Mouse (Mus musculus): Measurements from ENCODE around the gene Tgfa. TPM values are rescaled to one million over a fixed set of nuclear protein-coding genes. Genes with fewer than 3 reads are reported as not detected.

Gene Tgfa
- polyA plus RNA-seq, 1 experiment: 3.2 TPM

- no peaks in the 10 kb centered on the region for H3K27me3 ChIP-seq (replicated peaks; ENCODE audit: control insufficient read depth, insufficient read depth, low read length)
- H3K36me3 ChIP-seq (ENCODE audit: control insufficient read depth, insufficient read depth, low read length): no peaks in the 10 kb centered on the region
- no peak overlapping the region for H3K4me3 ChIP-seq (ENCODE audit: insufficient read depth, low read depth, low read length)
- H3K4me1 ChIP-seq (ENCODE audit: control insufficient read depth, insufficient read depth, low read length): no peaks in the 10 kb centered on the region; the same call in 1 of the 2 replicates
- DNase-seq: peak; percentile 47
- no peak overlapping the region for H3K27ac ChIP-seq (ENCODE audit: insufficient read depth, low read depth, low read length)
- WGBS: 36% methylated on average over 5 of the region's 5 CpGs
- TF ChIP-seq CTCF (conservative IDR thresholded peaks at IDR 0.05; ENCODE audit: insufficient read depth, insufficient read length, low read depth, low read length) (no peak), POLR2A (IDR thresholded peaks at IDR 0.05; ENCODE audit: low read depth, low read length) (no peak)
Observed at GRCm38 (mm10) chr6:86176236-86176635, 18.8 kb upstream of the Tgfa start.

- no peaks in the 10 kb centered on the region; the same call in 1 of the 2 replicates for H3K4me1 ChIP-seq (ENCODE audit: control insufficient read depth, insufficient read depth, low read length)
- H3K27me3 ChIP-seq (replicated peaks; ENCODE audit: control insufficient read depth, insufficient read depth, low read length): no peaks in the 10 kb centered on the region
- TF ChIP-seq POLR2A (IDR thresholded peaks at IDR 0.05; ENCODE audit: low read depth, low read length): no peak
- no peak for TF ChIP-seq CTCF (conservative IDR thresholded peaks at IDR 0.05; ENCODE audit: insufficient read depth, insufficient read length, low read depth, low read length)
- 36% methylated on average over 6 of the region's 6 CpGs for WGBS
- H3K4me3 ChIP-seq (ENCODE audit: insufficient read depth, low read depth, low read length): no peak overlapping the region
- no peak for DNase-seq
- H3K27ac ChIP-seq (ENCODE audit: insufficient read depth, low read depth, low read length): no peak overlapping the region
- H3K36me3 ChIP-seq (ENCODE audit: control insufficient read depth, insufficient read depth, low read length): no peaks in the 10 kb centered on the region
Observed at GRCm38 (mm10) chr6:86176721-86177120, 18.3 kb upstream of the Tgfa start.

DNA sequence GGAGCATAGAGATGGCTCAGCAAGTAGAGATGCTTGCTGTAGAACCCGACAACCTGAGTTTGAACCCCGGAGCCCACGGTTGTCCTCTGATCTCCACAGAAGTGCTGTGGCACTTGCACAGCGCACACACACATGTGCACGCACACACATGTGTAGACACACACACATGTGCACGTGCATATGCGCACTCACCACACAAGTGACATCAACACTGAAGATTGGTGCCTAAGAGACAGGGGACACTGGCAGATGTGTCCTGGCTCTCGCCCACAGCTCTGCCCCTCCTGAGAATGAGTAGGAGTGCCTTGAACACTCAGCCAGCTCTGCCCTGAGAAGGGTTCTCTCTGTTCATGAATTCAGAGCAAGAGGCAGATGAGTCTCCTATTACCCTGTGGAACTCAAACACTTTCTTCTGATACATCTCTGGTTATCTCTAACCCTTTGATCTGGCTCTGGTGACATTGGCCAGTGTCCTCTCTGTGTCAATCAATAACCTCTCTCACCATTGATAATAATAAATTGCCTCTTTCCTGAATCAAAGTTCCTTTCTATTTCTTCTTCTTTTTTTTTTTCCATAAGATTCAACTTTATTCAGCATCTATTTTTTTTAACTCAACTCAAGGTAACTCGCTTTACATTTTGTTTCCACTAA, 17.6 kb upstream of the Tgfa start:
- H3K27me3 ChIP-seq (replicated peaks; ENCODE audit: control insufficient read depth, insufficient read depth, low read length): no peaks in the 10 kb centered on the region
- no peak for TF ChIP-seq POLR2A (IDR thresholded peaks at IDR 0.05; ENCODE audit: low read depth, low read length)
- TF ChIP-seq CTCF (conservative IDR thresholded peaks at IDR 0.05; ENCODE audit: insufficient read depth, insufficient read length, low read depth, low read length): no peak
- no peak overlapping the region for H3K27ac ChIP-seq (ENCODE audit: insufficient read depth, low read depth, low read length)
- H3K36me3 ChIP-seq (ENCODE audit: control insufficient read depth, insufficient read depth, low read length): no peaks in the 10 kb centered on the region
- no peak overlapping the region for H3K4me3 ChIP-seq (ENCODE audit: insufficient read depth, low read depth, low read length)
- no peak for DNase-seq
- H3K4me1 ChIP-seq (ENCODE audit: control insufficient read depth, insufficient read depth, low read length): no peaks in the 10 kb centered on the region; the same call in 1 of the 2 replicates
- WGBS: 93% methylated on average over 9 of the region's 9 CpGs

- H3K4me3 ChIP-seq (ENCODE audit: insufficient read depth, low read depth, low read length): no peak overlapping the region
- no peak overlapping the region for H3K27ac ChIP-seq (ENCODE audit: insufficient read depth, low read depth, low read length)
- H3K27me3 ChIP-seq (replicated peaks; ENCODE audit: control insufficient read depth, insufficient read depth, low read length): no peaks in the 10 kb centered on the region
- no peaks in the 10 kb centered on the region for H3K36me3 ChIP-seq (ENCODE audit: control insufficient read depth, insufficient read depth, low read length)
- WGBS: 11% methylated on average over 2 of the region's 2 CpGs
- DNase-seq: no peak
- H3K4me1 ChIP-seq (ENCODE audit: control insufficient read depth, insufficient read depth, low read length): no peaks in the 10 kb centered on the region; the same call in 1 of the 2 replicates
- TF ChIP-seq CTCF (conservative IDR thresholded peaks at IDR 0.05; ENCODE audit: insufficient read depth, insufficient read length, low read depth, low read length) (no peak), POLR2A (IDR thresholded peaks at IDR 0.05; ENCODE audit: low read depth, low read length) (no peak)
Observed at GRCm38 (mm10) chr6:86180617-86181016, 14.4 kb upstream of the Tgfa start.

GRCm38 (mm10) chr6:86182016-86182415, 13.0 kb upstream of the Tgfa start:
- WGBS: 72% methylated on average over 9 of the region's 9 CpGs
- Histone ChIP-seq H3K4me3 (ENCODE audit: insufficient read depth, low read depth, low read length) (no peak overlapping the region), H3K4me1 (ENCODE audit: control insufficient read depth, insufficient read depth, low read length) (no peaks in the 10 kb centered on the region), H3K27ac (ENCODE audit: insufficient read depth, low read depth, low read length) (no peak overlapping the region), H3K36me3 (ENCODE audit: control insufficient read depth, insufficient read depth, low read length) (no peaks in the 10 kb centered on the region), H3K27me3 (replicated peaks; ENCODE audit: control insufficient read depth, insufficient read depth, low read length) (no peaks in the 10 kb centered on the region)
- no peak for DNase-seq
- no peak for TF ChIP-seq CTCF (conservative IDR thresholded peaks at IDR 0.05; ENCODE audit: insufficient read depth, insufficient read length, low read depth, low read length)
- no peak for TF ChIP-seq POLR2A (IDR thresholded peaks at IDR 0.05; ENCODE audit: low read depth, low read length)

GRCm38 (mm10) chr6:86182626-86183025, 12.4 kb upstream of the Tgfa start:
- WGBS: 71% methylated on average over 5 of the region's 5 CpGs
- peak; percentile 14 for DNase-seq
- Histone ChIP-seq H3K4me3 (ENCODE audit: insufficient read depth, low read depth, low read length) (no peak overlapping the region), H3K27ac (ENCODE audit: insufficient read depth, low read depth, low read length) (no peak overlapping the region), H3K36me3 (ENCODE audit: control insufficient read depth, insufficient read depth, low read length) (no peaks in the 10 kb centered on the region), H3K4me1 (ENCODE audit: control insufficient read depth, insufficient read depth, low read length) (no peaks in the 10 kb centered on the region), H3K27me3 (replicated peaks; ENCODE audit: control insufficient read depth, insufficient read depth, low read length) (no peaks in the 10 kb centered on the region)
- TF ChIP-seq POLR2A (IDR thresholded peaks at IDR 0.05; ENCODE audit: low read depth, low read length) (no peak), CTCF (conservative IDR thresholded peaks at IDR 0.05; ENCODE audit: insufficient read depth, insufficient read length, low read depth, low read length) (no peak)

GRCm38 (mm10) chr6:86186106-86186955, 8.7 kb upstream of the Tgfa start:
- no peaks in the 10 kb centered on the region for H3K36me3 ChIP-seq (ENCODE audit: control insufficient read depth, insufficient read depth, low read length)
- WGBS: 43% methylated on average over 14 of the region's 14 CpGs
- H3K4me3 ChIP-seq (ENCODE audit: insufficient read depth, low read depth, low read length): no peak overlapping the region
- no peak for DNase-seq
- H3K4me1 ChIP-seq (ENCODE audit: control insufficient read depth, insufficient read depth, low read length): no peaks in the 10 kb centered on the region
- no peak overlapping the region for H3K27ac ChIP-seq (ENCODE audit: insufficient read depth, low read depth, low read length)
- H3K27me3 ChIP-seq (replicated peaks; ENCODE audit: control insufficient read depth, insufficient read depth, low read length): no peaks in the 10 kb centered on the region
- TF ChIP-seq CTCF (conservative IDR thresholded peaks at IDR 0.05; ENCODE audit: insufficient read depth, insufficient read length, low read depth, low read length) (no peak), POLR2A (IDR thresholded peaks at IDR 0.05; ENCODE audit: low read depth, low read length) (no peak)

All from kidney, adult 2 months (tissue).